Mouse (Mus musculus) G1E (cell line): ENCODE measurements at regions not wholly inside any gene's neighbourhood (a gene's known extent, or its start where the extent isn't known, plus 50 kb on each side); places are given as distances from the start of the nearest gene placed in this dataset.

Experiments
- ATAC-seq: 2 replicates; pipeline ENCODE4 v1.8.0; 2016; ENCODE audit warnings: mild to moderate bottlenecking; ENCODE audit not compliant: insufficient number of reproducible peaks, poor library complexity, low FRiP score, severe bottlenecking; ENCODE audit errors: extremely low read depth
- DNase-seq: peaks from one replicate; pipeline ENCODE4 v3.0.0; 2012; ENCODE audit warnings: low spot score
- H3K27me3 ChIP-seq: 2 replicates; pipeline ENCODE4 v1.6.1; 2012; ENCODE audit warnings: mild to moderate bottlenecking, low read length, inconsistent platforms; ENCODE audit not compliant: insufficient read depth
- H3K36me3 ChIP-seq: replicated peaks from 2 replicates; pipeline ENCODE3; 2012; ENCODE audit warnings: mild to moderate bottlenecking, inconsistent platforms
- H3K4me1 ChIP-seq: 2 replicates; pipeline ENCODE4 v1.6.1; 2012; ENCODE audit warnings: low read depth, low read length, inconsistent platforms, mixed read lengths; ENCODE audit not compliant: insufficient read depth
- H3K4me3 ChIP-seq: 2 replicates; pipeline ENCODE4 v1.5.1; 2012; ENCODE audit warnings: low read depth, mild to moderate bottlenecking, inconsistent platforms, low read length, moderate library complexity, mixed read lengths
- H3K9me3 ChIP-seq: replicated peaks from 2 replicates; pipeline ENCODE4 v1.6.1; 2012; ENCODE audit warnings: inconsistent platforms
- CTCF ChIP-seq: IDR thresholded peaks from 2 replicates; pipeline ENCODE4 v1.5.1; 2012; ENCODE audit warnings: low read depth, low read length, inconsistent platforms, mixed read lengths
- GATA1 ChIP-seq: IDR thresholded peaks from 2 replicates; pipeline ENCODE4 v1.6.1; 2012; ENCODE audit warnings: borderline replicate concordance, low read length, inconsistent platforms, mixed read lengths
- GATA2 ChIP-seq: IDR thresholded peaks from 2 replicates; pipeline ENCODE4 v1.6.1; 2012; ENCODE audit warnings: low read depth, low read length, inconsistent platforms, borderline replicate concordance
- POLR2AphosphoS5 ChIP-seq: IDR thresholded peaks from 2 replicates; pipeline ENCODE4 v1.6.1; 2012; ENCODE audit warnings: low read depth, low read length, inconsistent platforms; ENCODE audit not compliant: insufficient replicate concordance
- TAL1 ChIP-seq: conservative IDR thresholded peaks from 2 replicates; pipeline ENCODE4 v1.6.1; 2012; ENCODE audit warnings: low read depth, low read length, inconsistent platforms, mixed read lengths

DNA sequence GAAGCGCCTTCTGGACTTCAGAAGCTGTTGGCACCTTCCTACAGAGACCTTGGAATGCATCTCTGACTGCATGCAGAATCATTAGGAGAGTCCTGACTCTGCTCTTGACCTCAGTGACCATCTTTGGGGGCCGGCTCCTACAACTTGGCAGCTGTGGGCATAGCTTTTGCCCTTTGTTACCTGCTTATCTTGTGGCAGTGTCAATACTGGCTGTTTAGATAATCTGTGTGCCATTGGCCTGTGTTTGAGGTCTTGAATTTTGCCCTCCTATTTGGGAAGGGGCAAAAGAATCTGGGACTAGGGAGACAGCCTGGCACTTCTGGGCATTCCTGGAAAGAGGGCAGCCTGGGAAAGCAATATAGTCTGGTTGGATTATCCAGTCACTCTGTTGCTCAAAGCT is 137.8 kb upstream of the Gli2 start:
- no peak for TF ChIP-seq POLR2AphosphoS5
- no peak for TF ChIP-seq TAL1
- no peak for TF ChIP-seq CTCF
- TF ChIP-seq GATA2, result no peak
- TF ChIP-seq GATA1, result no peak
- Histone ChIP-seq H3K4me3 (no peak overlapping the region), H3K4me1 (no peaks in the 10 kb centered on the region), H3K36me3 (no peaks in the 10 kb centered on the region), H3K9me3 (peaks cover 91% of the 10 kb centered on the region), H3K27me3 (no peaks in the 10 kb centered on the region)
- DNase-seq (no peak), ATAC-seq (no peak)

DNA sequence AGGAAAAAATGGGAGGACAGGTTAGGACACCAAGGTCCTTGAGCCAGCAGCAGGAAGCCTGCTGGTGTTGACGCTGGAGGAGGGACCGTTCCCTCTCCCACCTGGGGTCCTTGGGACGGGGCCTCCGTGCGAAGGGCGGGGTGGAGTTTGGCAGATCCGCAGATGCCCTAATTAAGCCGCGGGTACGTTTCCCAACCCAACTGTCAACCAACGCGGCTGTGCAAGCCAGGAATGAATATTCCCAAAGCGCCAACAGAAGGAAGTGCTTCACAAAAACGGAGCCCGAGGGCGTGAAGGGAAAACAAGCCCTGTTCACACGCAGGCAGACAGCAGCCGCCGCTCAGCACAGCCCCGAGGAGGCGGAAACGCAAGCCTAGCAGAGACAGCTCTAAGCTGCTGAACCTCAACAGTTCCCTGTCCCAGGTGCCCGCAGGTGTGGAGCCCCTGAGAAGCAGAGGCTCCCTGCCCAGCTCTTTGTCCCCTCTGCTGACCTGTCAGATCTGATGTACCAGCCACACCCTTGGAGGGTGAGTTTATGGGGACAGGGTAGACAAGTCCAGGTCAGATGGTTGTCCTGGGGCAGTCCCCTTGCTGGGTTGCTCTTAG is 136.1 kb upstream of the Gli2 start:
- Histone ChIP-seq H3K9me3 (peaks cover 84% of the 10 kb centered on the region), H3K36me3 (no peaks in the 10 kb centered on the region), H3K4me3 (no peak overlapping the region), H3K4me1 (no peaks in the 10 kb centered on the region), H3K27me3 (no peaks in the 10 kb centered on the region)
- DNase-seq (no peak), ATAC-seq (no peak)
- no peak for TF ChIP-seq POLR2AphosphoS5
- TF ChIP-seq CTCF, result no peak
- TF ChIP-seq GATA2, result no peak
- no peak for TF ChIP-seq GATA1
- no peak for TF ChIP-seq TAL1

DNA sequence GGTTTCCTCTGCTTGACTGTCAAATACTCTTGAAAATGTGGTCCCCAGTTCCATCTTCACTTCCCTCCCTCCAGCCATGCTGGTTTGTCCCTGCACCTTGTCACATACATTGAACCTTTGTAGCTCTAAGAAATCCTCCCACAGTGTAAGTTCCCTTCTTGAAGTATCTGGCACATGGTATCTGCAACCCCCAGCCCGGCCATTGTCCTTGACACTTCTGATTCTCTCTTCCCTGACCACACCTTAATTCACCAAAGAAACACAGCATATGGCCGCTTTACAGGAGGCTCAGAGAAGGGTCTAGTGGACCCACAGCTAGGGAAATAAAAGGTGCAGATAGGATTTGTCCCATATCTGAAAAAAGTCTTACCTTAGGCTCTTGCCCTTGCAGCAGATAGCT is 133.9 kb upstream of the Gli2 start:
- DNase-seq (no peak), ATAC-seq (no peak)
- TF ChIP-seq POLR2AphosphoS5 (no peak), TAL1 (no peak), GATA2 (no peak), CTCF (no peak), GATA1 (no peak)
- H3K27me3 ChIP-seq, result no peaks in the 10 kb centered on the region
- H3K36me3 ChIP-seq, result no peaks in the 10 kb centered on the region
- no peaks in the 10 kb centered on the region for H3K4me1 ChIP-seq
- peaks cover 80% of the 10 kb centered on the region for H3K9me3 ChIP-seq
- no peak overlapping the region for H3K4me3 ChIP-seq

- H3K4me1 ChIP-seq, result no peaks in the 10 kb centered on the region
- ATAC-seq, result no peak
These were observed 133.4 kb upstream of the Gli2 start for GRCm38 (mm10) chr1:119186856-119187255.

GRCm38 (mm10) chr1:119183558-119184270 is 130.3 kb upstream of the Gli2 start:
- Histone ChIP-seq H3K36me3 (no peaks in the 10 kb centered on the region), H3K27me3 (no peaks in the 10 kb centered on the region), H3K4me3 (no peak overlapping the region), H3K4me1 (no peaks in the 10 kb centered on the region), H3K9me3 (peaks cover 59% of the 10 kb centered on the region)
- ATAC-seq (no peak), DNase-seq (no peak)
- no peak for TF ChIP-seq POLR2AphosphoS5
- no peak for TF ChIP-seq TAL1
- no peak for TF ChIP-seq GATA2

More at GRCm38 (mm10) chr1:119186856-119187255, 133.4 kb upstream of the Gli2 start:
- Histone ChIP-seq H3K27me3 (no peaks in the 10 kb centered on the region), H3K36me3 (no peaks in the 10 kb centered on the region), H3K9me3 (peaks cover 81% of the 10 kb centered on the region), H3K4me3 (no peak overlapping the region)
- DNase-seq, result no peak
- TF ChIP-seq POLR2AphosphoS5 (no peak), CTCF (no peak), GATA1 (no peak)

DNA sequence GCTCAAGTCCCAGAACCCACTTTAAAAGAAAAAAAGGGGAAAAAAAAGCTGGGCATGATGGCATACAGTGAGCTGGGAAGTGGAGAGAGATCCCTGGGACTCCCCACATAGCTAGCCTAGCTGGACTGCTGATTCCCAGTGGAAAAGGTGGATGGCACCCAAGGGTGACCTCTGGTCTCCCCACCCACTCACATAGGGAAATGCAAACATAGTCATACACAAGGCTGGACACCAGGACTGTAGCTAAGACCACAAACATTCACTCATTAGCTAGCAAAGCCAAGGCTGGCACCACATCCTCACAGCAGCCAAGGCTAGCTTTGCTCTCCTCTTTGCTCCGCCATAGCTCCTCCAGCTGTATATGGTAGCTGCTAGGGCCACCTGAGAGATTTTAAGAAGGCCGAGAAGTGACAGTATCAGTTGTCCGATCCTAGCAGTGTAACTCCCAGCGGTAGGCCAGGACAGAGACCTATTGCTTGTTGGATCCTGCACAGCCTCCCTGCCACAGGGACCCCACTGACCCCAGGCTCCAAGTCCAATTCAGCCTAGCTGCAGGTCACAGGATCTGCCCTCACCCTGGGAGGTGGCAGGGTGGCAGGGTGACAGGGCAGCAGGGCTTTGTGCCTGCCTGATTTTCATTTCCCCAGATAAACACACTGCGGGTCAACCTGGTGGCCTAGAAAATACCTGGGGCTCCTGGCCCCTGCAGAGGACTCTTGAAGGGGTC is 119.8 kb upstream of the Gli2 start:
- H3K36me3 ChIP-seq, result no peaks in the 10 kb centered on the region
- H3K27me3 ChIP-seq, result no peaks in the 10 kb centered on the region
- no peak overlapping the region for H3K4me3 ChIP-seq
- H3K4me1 ChIP-seq, result no peaks in the 10 kb centered on the region
- H3K9me3 ChIP-seq, result peaks cover 73% of the 10 kb centered on the region
- TF ChIP-seq GATA2, result no peak
- no peak for TF ChIP-seq POLR2AphosphoS5
- no peak for TF ChIP-seq TAL1
- no peak for TF ChIP-seq GATA1
- TF ChIP-seq CTCF, result no peak
- no peak for ATAC-seq
- DNase-seq, result no peak
